Mouse (Mus musculus) inflammation-experienced regulatory T-cells, adult 6 months (primary cell): Measurements from ENCODE around the gene Akap12. TPM values are rescaled to one million over a fixed set of nuclear protein-coding genes. Genes with fewer than 3 reads are reported as not detected.

Experiments used
- ATAC-seq: one replicate; pipeline ENCODE4 v1.8.0; 2017
- polyA plus RNA-seq, 3 experiments: library from polyadenylated mRNA; unstranded; fragments of 100-300 nt; shearing (Covaris generic); gene quantifications; one replicate each; pipeline ENCODE4 v1.2.1; 2017

Akap12 gene
- polyA plus RNA-seq: 1 to 10 TPM; 7.4 to 7.8 (median 7.6) TPM

- ATAC-seq: peak; percentile 73
Measured at GRCm38 (mm10) chr10:4266041-4266930, at the start of gene Akap12. Gene Akap12, plus strand, starts transcription at chr10:4266380.

- ATAC-seq: no peak
Measured at GRCm38 (mm10) chr10:4230563-4231359, 35.4 kb upstream of the Akap12 start.

- ATAC-seq: no peak
Measured at GRCm38 (mm10) chr10:4233102-4233501, 33.1 kb upstream of the Akap12 start.

GRCm38 (mm10) chr10:4239794-4240574 lies 26.2 kb upstream of the Akap12 start:
- no peak for ATAC-seq

- no peak for ATAC-seq
Measured at GRCm38 (mm10) chr10:4243591-4244300, 22.4 kb upstream of the Akap12 start.

GRCm38 (mm10) chr10:4245812-4246211 lies 20.4 kb upstream of the Akap12 start:
- no peak for ATAC-seq

GRCm38 (mm10) chr10:4246407-4246806 lies 19.8 kb upstream of the Akap12 start:
- no peak for ATAC-seq

- ATAC-seq: no peak
Measured at GRCm38 (mm10) chr10:4249235-4249845, 16.8 kb upstream of the Akap12 start.

- no peak for ATAC-seq
Measured at GRCm38 (mm10) chr10:4250681-4251080, 15.5 kb upstream of the Akap12 start.

GRCm38 (mm10) chr10:4253613-4254012 lies 12.6 kb upstream of the Akap12 start:
- no peak for ATAC-seq

- no peak for ATAC-seq
Measured at GRCm38 (mm10) chr10:4254459-4254858, 11.7 kb upstream of the Akap12 start.

- ATAC-seq: no peak
Measured at GRCm38 (mm10) chr10:4260925-4261324, 5.3 kb upstream of the Akap12 start.

- ATAC-seq: no peak
Measured at GRCm38 (mm10) chr10:4261359-4261952, 4.7 kb upstream of the Akap12 start.

- ATAC-seq: no peak
Measured at GRCm38 (mm10) chr10:4265641-4266040, 539 bp upstream of the Akap12 start.

GRCm38 (mm10) chr10:4266931-4267310 lies 741 bp downstream of the Akap12 start:
- ATAC-seq: peak; percentile 36

- no peak for ATAC-seq
Measured at GRCm38 (mm10) chr10:4267481-4267880, 1.3 kb downstream of the Akap12 start.

GRCm38 (mm10) chr10:4268140-4268539 lies 2.0 kb downstream of the Akap12 start:
- no peak for ATAC-seq

- ATAC-seq: no peak
Measured at GRCm38 (mm10) chr10:4275572-4275971, 9.4 kb downstream of the Akap12 start.

GRCm38 (mm10) chr10:4276081-4276480 lies 9.9 kb downstream of the Akap12 start:
- ATAC-seq: no peak

GRCm38 (mm10) chr10:4278041-4278440 lies 11.9 kb downstream of the Akap12 start:
- no peak for ATAC-seq

- no peak for ATAC-seq
Measured at GRCm38 (mm10) chr10:4282395-4282794, 16.2 kb downstream of the Akap12 start.
